Mouse (Mus musculus) forebrain, embryonic 15.5 days (tissue): Measurements from ENCODE around the gene Tle2. TPM values are rescaled to one million over a fixed set of nuclear protein-coding genes. Genes with fewer than 3 reads are reported as not detected.

Source experiments
- ATAC-seq: fragments of 200-750 bp; cut with Nextera tagmentation; replicated peaks from 2 replicates; pipeline ENCODE4 v1.8.0; 2017; ENCODE audit warnings: mild to moderate bottlenecking, moderate TSS enrichment, moderate library complexity
- H3K27ac ChIP-seq: fragments of 300-500 bp; sonication (generic); replicated peaks from 2 replicates; pipeline ENCODE4 v1.5.1; 2015; ENCODE audit warnings: mild to moderate bottlenecking, inconsistent platforms
- H3K27me3 ChIP-seq: fragments of 300-500 bp; sonication (generic); 2 replicates; pipeline ENCODE4 v1.6.1; 2015; ENCODE audit warnings: inconsistent platforms
- H3K36me3 ChIP-seq: fragments of 300-500 bp; sonication (generic); 2 replicates; pipeline ENCODE4 v1.6.1; 2015; ENCODE audit warnings: mild to moderate bottlenecking, inconsistent platforms
- H3K4me1 ChIP-seq: fragments of 300-500 bp; sonication (generic); 2 replicates; pipeline ENCODE4 v1.6.1; 2015; ENCODE audit warnings: inconsistent platforms
- H3K4me2 ChIP-seq: fragments of 300-500 bp; sonication (generic); replicated peaks from 2 replicates; pipeline ENCODE4 v1.6.1; 2015; ENCODE audit warnings: mild to moderate bottlenecking, inconsistent platforms
- H3K4me3 ChIP-seq: fragments of 300-500 bp; sonication (generic); 2 replicates; pipeline ENCODE4 v1.5.1; 2015; ENCODE audit warnings: mild to moderate bottlenecking, inconsistent platforms
- H3K9ac ChIP-seq: fragments of 300-500 bp; sonication (generic); replicated peaks from 2 replicates; pipeline ENCODE4 v1.6.1; 2015; ENCODE audit warnings: mild to moderate bottlenecking, inconsistent platforms
- H3K9me3 ChIP-seq: fragments of 300-500 bp; sonication (generic); 2 replicates; pipeline ENCODE4 v1.6.1; 2016; ENCODE audit warnings: inconsistent platforms
- WGBS: fragments of 180-500 bp; shearing (Covaris S2); methylation state at CpG from one replicate; pipeline ENCODE4 v1.1.7; 2015; ENCODE audit warnings: mixed read lengths; 5-methylcytosine and 5-hydroxymethylcytosine counted together
- polyA plus RNA-seq: library from polyadenylated mRNA; unstranded; fragments of >200 nt; fragmentation: Nextera tagmentation; extraction: Ambion mirVana; gene quantifications from 2 replicates; pipeline ENCODE4 v1.2.1, GENCODE M21; 2015

Gene Tle2
- polyA plus RNA-seq, 1 experiment from 2014 or later = 28.0 TPM

DNA sequence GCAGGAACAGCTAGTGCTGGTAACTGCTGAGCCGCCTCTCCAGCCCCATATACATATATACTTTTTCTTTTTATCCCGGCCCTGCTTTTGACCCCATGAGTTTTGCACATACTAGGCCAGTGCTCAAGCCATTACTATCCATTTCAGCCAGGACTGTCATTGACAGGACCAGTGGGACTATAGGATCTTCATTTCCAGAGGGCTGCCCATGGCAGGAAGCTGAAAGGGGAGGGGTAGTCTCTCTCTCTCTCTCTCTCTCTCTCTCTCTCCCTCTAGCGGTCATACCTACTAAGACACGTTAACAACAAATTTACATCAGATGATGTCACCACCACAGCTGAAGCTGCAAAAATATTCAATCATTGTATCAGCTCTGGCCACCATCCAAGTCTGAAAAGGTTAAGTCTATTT is 28.4 kb downstream of the Tle2 start:
- no peaks in the 10 kb centered on the region for H3K9me3 ChIP-seq
- H3K4me2 ChIP-seq = no peak overlapping the region
- peaks cover 42% of the 10 kb centered on the region for H3K4me1 ChIP-seq
- peak overlapping the region; percentile 12; the same call in 1 of the 2 replicates for H3K27ac ChIP-seq
- ATAC-seq = no peak
- WGBS = 16% methylated on average over 4 of the region's 4 CpGs
- H3K4me3 ChIP-seq = no peak overlapping the region
- no peaks in the 10 kb centered on the region for H3K36me3 ChIP-seq
- peaks cover 12% of the 10 kb centered on the region; the same call in 1 of the 2 replicates for H3K27me3 ChIP-seq
- no peak overlapping the region for H3K9ac ChIP-seq

DNA sequence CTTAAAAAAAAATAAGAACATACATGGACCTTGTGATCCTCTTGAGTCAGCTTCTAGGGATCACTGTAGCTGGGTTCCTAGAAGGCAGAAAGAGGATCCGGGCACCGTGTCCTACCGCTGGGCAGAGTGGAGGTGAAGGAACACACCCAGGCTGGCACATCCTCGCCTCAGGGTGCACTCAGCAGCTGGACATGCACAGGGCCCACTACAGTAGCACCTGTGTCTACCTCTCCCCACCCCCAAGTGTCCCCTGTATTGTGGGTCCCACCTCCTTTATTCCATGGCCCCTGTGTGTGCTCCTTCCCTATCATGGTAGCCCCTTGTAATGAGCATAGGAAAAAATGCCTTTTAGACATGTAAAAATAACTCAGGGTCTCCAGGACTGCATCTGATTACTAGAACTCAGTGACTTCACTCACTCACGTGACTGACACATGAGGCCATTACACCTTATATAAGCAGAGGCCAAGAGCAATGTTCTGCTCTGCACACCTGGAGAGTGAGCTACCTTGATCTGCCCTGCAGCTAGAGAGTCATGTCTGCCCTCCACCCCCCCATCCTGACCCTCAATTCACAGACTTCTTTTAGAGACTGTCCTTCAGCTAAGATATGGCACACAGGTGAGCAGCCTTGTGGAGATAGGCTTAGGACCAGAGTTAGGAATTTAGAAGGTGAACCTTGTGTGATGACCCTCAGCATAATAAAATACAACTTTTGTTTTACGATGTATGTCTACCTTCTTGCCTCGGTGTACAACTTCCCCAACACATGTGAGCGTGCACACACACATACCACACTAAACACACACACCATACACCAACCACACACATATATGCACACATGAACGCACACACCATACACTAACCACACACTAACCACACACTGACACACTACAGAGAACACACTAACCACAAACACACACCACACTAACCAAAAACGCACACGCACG is 29.9 kb downstream of the Tle2 start:
- 84% methylated on average over 12 of the region's 12 CpGs for WGBS
- H3K4me1 ChIP-seq = peaks cover 38% of the 10 kb centered on the region
- peaks cover 5% of the 10 kb centered on the region; the same call in 1 of the 2 replicates for H3K27me3 ChIP-seq
- no peaks in the 10 kb centered on the region for H3K9me3 ChIP-seq
- H3K4me3 ChIP-seq = peak overlapping the region; percentile 54; the same call in 1 of the 2 replicates
- H3K4me2 ChIP-seq = peak overlapping the region; percentile 93; the same call in 1 of the 2 replicates
- peak overlapping the region; percentile 93 for H3K27ac ChIP-seq
- no peaks in the 10 kb centered on the region for H3K36me3 ChIP-seq
- H3K9ac ChIP-seq = no peak overlapping the region
- ATAC-seq = no peak

- H3K27ac ChIP-seq = peak overlapping the region; percentile 93
Observed at GRCm38 (mm10) chr10:81604968-81605665, 30.8 kb downstream of the Tle2 start.

GRCm38 (mm10) chr10:81605666-81605973 is 31.3 kb downstream of the Tle2 start:
- H3K4me1 ChIP-seq = peaks cover 37% of the 10 kb centered on the region
- peak; percentile 26 for ATAC-seq
- WGBS = 2% methylated on average over 14 of the region's 14 CpGs
- no peaks in the 10 kb centered on the region for H3K27me3 ChIP-seq
- no peaks in the 10 kb centered on the region for H3K36me3 ChIP-seq
- no peaks in the 10 kb centered on the region for H3K9me3 ChIP-seq
- peak overlapping the region; percentile 47 for H3K9ac ChIP-seq
- peak overlapping the region; percentile 54 for H3K4me3 ChIP-seq
- H3K27ac ChIP-seq = peak overlapping the region; percentile 93
- peak overlapping the region; percentile 93 for H3K4me2 ChIP-seq

More at GRCm38 (mm10) chr10:81604968-81605665, 30.8 kb downstream of the Tle2 start:
- Histone ChIP-seq H3K9me3 (no peaks in the 10 kb centered on the region), H3K4me2 (peak overlapping the region; percentile 93), H3K4me1 (peaks cover 38% of the 10 kb centered on the region), H3K27me3 (no peaks in the 10 kb centered on the region), H3K9ac (peak overlapping the region; percentile 47), H3K36me3 (no peaks in the 10 kb centered on the region), H3K4me3 (peak overlapping the region; percentile 54)
- 20% methylated on average over 29 of the region's 29 CpGs for WGBS
- ATAC-seq = peak; percentile 42

DNA sequence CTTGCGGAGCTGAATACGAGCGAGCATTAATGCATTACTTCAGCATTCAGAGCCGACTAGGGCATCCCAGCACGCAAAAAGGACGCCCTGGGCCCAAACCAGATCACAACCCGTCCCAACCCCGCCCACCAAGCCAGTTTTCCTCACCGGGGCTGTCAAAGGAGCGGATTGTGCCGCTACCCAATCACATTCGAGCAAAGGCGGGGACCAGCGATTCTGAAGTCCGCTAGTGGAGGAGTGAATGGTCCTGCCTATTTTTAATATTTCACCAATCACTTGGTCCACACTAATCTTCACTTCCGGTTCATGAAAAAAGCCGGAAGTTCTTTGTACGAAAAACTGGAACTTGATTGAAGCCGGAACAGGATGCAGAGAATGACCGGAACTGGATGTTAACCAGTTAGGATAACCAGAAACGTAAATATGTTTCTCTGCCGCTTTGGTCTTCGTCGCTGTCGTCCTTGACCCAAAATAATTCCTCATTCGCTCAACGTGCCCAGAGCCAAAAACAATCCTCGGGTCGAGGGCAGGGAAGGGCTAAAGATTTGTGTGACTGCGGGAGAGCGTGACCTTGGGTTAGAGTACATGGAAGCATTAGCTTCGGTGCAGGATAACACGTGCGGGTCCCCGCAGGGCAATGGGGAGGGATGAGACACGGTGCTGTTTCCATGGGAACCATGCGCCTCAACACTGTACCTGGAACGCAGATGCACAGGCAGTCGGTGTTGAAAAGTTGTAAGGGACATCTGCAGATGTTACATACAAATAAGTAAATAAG is 31.8 kb downstream of the Tle2 start, which contains the start of gene BC025920:
Gene BC025920 (plus strand): TSS at position 297 of the 778 bp plus-strand sequence.
- peak; percentile 88 for ATAC-seq
- Histone ChIP-seq H3K9me3 (no peaks in the 10 kb centered on the region), H3K27me3 (no peaks in the 10 kb centered on the region), H3K36me3 (no peaks in the 10 kb centered on the region), H3K4me1 (peaks cover 33% of the 10 kb centered on the region), H3K9ac (peak within 1 kb of the TSS; percentile 64), H3K4me3 (peak within 1 kb of the TSS; percentile 54), H3K27ac (peak within 1 kb of the TSS; percentile 93), H3K4me2 (peak within 1 kb of the TSS; percentile 93)
- under 1% methylated on average over 39 of the region's 39 CpGs for WGBS

DNA sequence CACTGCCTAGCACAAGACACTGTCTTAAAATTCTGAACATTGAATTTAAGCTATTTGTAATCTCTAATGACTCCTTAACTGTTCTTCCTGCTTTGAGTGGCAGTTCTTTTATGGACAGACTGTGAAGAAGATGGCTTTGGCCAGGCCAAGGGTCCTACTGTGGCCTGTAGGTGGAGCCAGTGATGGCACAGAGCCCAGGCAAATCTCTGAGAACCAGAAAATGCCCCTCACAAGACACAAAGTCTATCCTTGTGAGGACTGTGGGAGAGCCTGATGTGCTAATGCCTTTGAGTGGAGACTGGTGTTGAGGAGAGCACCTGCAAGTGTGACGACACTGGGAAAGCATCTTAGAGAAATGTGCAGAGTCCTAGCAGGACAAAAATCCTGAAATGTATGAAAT is 33.9 kb downstream of the Tle2 start:
- no peak for ATAC-seq
- H3K27me3 ChIP-seq = no peaks in the 10 kb centered on the region

DNA sequence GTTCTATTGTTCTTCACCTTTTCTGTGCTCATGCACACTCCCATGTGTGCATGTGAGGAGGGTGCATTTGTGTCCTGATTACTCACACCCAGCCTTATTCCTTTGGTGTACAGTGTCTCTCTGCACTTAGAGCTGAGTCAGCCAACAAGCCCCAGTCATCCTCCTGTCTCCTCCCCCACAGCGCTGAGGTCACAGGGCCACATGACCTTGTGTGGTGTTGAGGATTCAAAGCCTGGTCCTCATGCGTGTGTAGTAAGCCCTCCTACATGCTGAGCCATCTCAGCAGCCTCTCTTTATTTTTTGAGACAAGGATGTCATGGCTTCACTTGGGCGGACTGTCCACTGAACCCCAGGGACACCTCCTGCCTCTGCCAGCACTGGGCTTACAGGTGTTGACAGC is 38.4 kb downstream of the Tle2 start:
- Histone ChIP-seq H3K36me3 (no peaks in the 10 kb centered on the region), H3K27me3 (no peaks in the 10 kb centered on the region), H3K4me2 (no peak overlapping the region), H3K27ac (no peak overlapping the region), H3K4me1 (no peaks in the 10 kb centered on the region), H3K9ac (no peak overlapping the region), H3K4me3 (no peak overlapping the region), H3K9me3 (no peaks in the 10 kb centered on the region)
- ATAC-seq = no peak
- WGBS = 69% methylated on average over 3 of the region's 3 CpGs

More for the DNA sequence above, 33.9 kb downstream of the Tle2 start:
- H3K36me3 ChIP-seq = no peaks in the 10 kb centered on the region
- peaks cover 18% of the 10 kb centered on the region for H3K4me1 ChIP-seq
- no peak overlapping the region for H3K9ac ChIP-seq
- H3K4me2 ChIP-seq = no peak overlapping the region
- no peak overlapping the region for H3K4me3 ChIP-seq
- 100% methylated on average over 1 of the region's 1 CpGs for WGBS
- H3K9me3 ChIP-seq = no peaks in the 10 kb centered on the region
- H3K27ac ChIP-seq = no peak overlapping the region

DNA sequence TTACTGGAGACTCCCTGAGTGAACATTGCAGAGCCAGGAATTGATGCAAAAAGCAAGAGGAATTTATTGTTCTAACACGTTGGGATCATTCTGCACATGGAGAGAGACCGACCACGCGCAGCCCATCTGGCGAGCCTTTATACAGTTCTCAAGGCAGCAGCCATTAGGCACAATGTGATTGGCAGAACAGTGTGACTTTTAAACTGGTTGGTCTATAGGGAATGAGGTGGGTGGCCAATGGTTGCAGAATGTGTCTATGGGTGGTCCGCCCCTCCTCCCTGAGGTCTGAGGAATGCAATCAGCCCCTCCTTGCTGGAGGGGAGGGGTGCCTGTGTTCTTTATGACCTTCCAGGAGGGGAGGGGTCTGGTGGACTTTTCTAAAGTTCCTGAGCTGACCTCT is 41.1 kb downstream of the Tle2 start:
- Histone ChIP-seq H3K27ac (no peak overlapping the region), H3K4me1 (no peaks in the 10 kb centered on the region), H3K4me3 (no peak overlapping the region), H3K9me3 (no peaks in the 10 kb centered on the region), H3K4me2 (no peak overlapping the region), H3K36me3 (no peaks in the 10 kb centered on the region), H3K27me3 (no peaks in the 10 kb centered on the region), H3K9ac (no peak overlapping the region)
- no peak for ATAC-seq
- 65% methylated on average over 6 of the region's 6 CpGs for WGBS

DNA sequence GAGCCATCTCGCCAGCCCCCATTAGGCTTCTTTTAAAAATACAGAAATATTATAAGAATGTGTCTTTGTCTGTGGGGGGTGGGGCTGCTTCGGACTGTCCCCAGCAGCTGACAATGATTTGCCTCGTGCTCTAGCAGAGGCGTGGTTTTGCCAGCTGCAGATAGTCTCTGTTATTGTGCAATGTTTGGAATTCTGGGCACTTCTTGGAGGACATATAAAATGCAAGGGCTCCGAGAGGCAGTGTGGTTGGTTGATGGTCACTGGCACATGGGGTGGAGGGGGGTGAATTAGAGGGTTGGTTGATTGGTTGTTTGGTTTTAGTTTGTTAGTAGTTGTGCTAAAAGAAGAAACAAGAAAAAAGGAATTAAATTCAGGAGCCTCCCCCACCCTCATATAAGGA is 45.6 kb downstream of the Tle2 start:
- H3K27me3 ChIP-seq = no peaks in the 10 kb centered on the region
- H3K27ac ChIP-seq = no peak overlapping the region
- H3K4me1 ChIP-seq = no peaks in the 10 kb centered on the region
- H3K4me2 ChIP-seq = no peak overlapping the region
- H3K9me3 ChIP-seq = no peaks in the 10 kb centered on the region
- no peak for ATAC-seq
- H3K9ac ChIP-seq = no peak overlapping the region
- peaks cover 33% of the 10 kb centered on the region for H3K36me3 ChIP-seq
- no peak overlapping the region for H3K4me3 ChIP-seq
- 89% methylated on average over 5 of the region's 5 CpGs for WGBS

GRCm38 (mm10) chr10:81620786-81621185 is 46.4 kb downstream of the Tle2 start:
- H3K4me2 ChIP-seq = no peak overlapping the region
- H3K4me3 ChIP-seq = no peak overlapping the region
- 66% methylated on average over 9 of the region's 9 CpGs for WGBS
- no peak overlapping the region for H3K27ac ChIP-seq
- no peak for ATAC-seq
- no peaks in the 10 kb centered on the region for H3K27me3 ChIP-seq
- H3K9ac ChIP-seq = no peak overlapping the region
- H3K36me3 ChIP-seq = peaks cover 35% of the 10 kb centered on the region
- no peaks in the 10 kb centered on the region for H3K4me1 ChIP-seq
- H3K9me3 ChIP-seq = no peaks in the 10 kb centered on the region

DNA sequence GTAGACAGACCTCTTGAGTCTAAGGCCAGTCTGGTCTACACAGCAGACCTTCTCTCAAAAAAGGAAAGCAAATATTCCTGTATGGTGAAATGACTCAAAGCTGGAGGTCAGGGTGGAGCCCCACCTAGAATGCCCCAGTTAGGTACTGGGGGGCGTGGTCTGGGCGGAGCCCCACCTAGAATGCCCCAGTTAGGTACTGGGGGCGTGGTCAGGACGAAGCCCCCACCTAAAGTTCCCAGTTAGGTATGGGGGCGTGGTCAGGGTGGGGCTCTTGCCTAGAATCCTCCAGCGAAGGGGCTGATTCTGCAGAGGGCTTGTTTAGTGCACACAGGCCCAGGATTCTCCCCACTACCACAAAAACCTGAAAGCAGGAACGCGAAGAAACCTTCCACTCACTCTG is 49.1 kb downstream of the Tle2 start:
- H3K9ac ChIP-seq = no peak overlapping the region
- H3K9me3 ChIP-seq = no peaks in the 10 kb centered on the region
- no peak for ATAC-seq
- no peaks in the 10 kb centered on the region for H3K27me3 ChIP-seq
- H3K4me1 ChIP-seq = peaks cover 20% of the 10 kb centered on the region
- H3K27ac ChIP-seq = no peak overlapping the region
- H3K4me3 ChIP-seq = no peak overlapping the region
- WGBS = 60% methylated on average over 8 of the region's 8 CpGs
- H3K36me3 ChIP-seq = peaks cover 35% of the 10 kb centered on the region
- H3K4me2 ChIP-seq = no peak overlapping the region
